Mouse (Mus musculus) urinary bladder, postnatal 4 days (tissue): ENCODE data around the gene Ugt1a9.

ENCODE experiments used
- DNase-seq, 2 experiments: peaks; one replicate each; pipeline ENCODE4 v3.0.0; 2021 to 2022; ENCODE audit warnings: low spot score in 2 of 2

Ugt1a9 gene

DNA sequence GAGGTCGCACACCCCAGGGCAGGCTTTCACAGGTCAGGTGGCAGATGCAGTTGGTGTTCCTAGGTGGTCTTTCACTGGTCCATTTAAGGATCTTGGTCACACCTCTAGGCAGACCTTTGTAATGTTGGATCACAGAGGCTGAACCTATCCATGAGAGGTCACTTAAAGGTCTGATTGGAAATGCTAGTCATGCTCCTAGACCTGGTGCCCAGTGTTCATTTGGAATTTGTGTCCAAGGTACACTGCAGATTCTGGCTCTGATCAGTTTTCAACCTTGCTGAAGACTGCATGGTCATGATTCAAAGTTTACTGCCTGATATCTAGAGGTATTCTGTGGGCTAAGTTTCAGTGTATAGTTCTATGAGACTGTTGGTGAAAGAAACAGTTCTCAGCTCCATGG, 109.1 kb downstream of the Ugt1a9 start:
- DNase-seq = no peak

DNA sequence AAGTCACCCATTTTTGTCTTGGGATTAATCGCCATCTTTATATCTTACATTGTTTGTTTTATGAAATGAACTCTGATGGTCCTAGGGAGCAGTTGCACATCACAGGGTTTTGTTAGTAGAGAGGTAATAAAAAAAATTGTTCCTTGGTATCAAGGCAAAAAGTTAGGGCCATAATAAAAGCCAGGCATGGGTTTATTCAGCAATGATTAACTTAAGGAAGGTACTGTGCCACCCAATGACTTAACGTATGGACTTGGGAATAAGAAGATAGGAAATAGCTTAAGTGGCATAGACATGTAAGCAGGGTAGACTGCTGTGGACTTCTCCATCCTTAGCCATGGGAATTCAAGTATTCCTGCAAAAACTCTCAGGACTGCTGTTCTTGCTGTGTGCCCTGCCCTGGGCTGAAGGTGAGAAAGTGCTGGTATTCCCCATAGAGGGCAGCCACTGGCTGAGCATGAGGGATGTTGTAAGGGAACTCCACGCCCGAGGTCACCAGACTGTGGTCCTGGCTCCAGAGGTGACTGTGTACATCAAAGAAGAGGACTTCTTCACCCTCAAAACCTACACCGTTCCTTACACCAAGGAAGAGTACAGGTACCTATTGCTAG, 115.8 kb downstream of the Ugt1a9 start:
- no peak for DNase-seq

- no peak for DNase-seq
Observed at GRCm38 (mm10) chr1:88192136-88192535, 121.5 kb downstream of the Ugt1a9 start.

DNA sequence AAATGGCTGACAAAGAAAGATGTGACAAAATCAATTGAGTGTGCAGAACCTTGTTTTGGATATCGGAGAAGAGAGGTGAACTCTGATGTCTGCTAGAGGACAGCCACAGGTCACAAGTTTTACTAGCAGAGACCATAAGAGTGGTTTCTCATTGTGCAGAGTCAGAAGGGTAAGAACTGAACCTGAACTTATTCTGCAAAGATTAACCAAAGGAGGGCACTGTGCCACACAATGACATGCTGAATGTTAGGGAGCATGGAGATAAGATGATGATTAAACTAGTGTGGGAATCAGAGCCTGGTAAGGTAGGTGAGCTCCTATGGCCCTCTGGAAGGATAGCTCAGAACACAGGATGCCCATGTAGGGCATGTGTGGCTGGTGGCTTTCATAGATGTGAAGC, 125.1 kb downstream of the Ugt1a9 start:
- DNase-seq = no peak

DNA sequence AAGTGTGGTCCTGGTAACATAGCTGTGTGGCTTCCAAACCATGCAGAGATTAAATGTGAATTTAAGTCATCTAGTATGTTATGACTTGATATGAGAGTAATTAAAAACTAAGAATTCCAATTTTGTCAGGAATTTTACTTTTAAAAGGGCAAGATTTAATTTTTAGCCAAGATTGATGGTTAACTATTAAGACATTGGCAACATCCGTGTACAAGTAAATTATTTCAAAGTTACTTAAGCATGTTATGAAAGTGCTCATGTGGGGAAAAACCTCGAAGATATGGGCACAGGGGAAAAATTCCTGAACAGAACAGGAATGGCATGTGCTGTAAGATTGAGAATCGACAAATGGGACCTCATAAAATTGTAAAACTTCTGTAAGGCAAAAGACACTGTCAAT, 126.8 kb downstream of the Ugt1a9 start:
- no peak for DNase-seq

DNA sequence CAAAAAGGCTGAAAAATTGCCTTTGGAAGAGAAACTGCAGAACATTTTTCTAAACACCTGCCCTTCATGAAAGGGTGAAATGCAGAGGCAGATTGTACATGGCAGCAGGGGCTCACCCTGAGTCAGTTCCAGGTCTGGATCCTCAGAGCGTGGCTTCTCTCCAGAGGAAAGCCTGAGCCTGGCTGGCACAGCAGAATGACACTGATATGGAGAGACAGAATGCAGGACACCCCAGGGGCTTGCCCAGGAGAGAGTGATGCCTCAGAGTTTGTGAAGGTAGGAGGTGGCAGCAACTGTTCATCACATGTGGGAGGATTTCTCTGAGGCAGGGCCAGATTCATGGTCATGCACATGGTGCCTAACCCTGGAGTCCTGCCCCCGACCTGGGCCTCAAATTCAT, 129.4 kb downstream of the Ugt1a9 start:
- DNase-seq = no peak

- no peak for DNase-seq
Observed at GRCm38 (mm10) chr1:88200456-88200855, 129.9 kb downstream of the Ugt1a9 start, which contains the start of gene Ugt1a2. TSS of gene Ugt1a2 (plus strand) at chr1:88200601.

DNA sequence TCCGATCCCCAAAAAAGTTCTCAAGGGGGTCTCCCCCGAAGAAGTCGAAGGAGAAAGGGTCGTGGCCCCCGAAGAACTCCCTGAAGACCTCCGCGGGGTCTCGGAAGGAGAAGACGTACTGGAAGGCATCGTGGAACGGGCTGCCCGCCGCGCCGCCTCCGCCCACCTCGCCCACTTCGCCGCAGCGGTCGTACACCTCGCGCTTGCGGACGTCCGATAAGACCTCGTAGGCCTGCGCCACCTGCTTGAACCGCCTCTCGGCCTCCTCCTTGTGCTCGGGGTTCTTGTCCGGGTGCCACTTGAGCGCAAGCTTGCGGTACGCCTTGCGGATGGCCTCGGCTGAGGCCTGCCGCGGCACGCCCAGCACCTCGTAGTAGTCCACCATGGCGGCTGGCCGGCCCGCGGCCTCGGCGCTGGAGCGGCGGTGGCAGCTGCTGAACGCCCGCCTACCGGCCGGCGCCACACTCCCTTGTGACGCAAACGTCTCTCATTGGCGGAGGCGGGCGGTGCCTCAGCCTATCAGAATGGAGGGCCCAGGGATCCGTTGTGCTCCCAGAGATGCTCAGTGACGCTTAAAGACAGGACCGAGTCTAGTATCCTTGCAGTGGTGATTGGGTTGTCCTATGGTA, 134.8 kb downstream of the Ugt1a9 start, which contains the start of gene Dnajb3:
Gene Dnajb3 (minus strand): TSS at position 489 of the 629 bp plus-strand sequence.
- peak; percentile 71 for DNase-seq

DNA sequence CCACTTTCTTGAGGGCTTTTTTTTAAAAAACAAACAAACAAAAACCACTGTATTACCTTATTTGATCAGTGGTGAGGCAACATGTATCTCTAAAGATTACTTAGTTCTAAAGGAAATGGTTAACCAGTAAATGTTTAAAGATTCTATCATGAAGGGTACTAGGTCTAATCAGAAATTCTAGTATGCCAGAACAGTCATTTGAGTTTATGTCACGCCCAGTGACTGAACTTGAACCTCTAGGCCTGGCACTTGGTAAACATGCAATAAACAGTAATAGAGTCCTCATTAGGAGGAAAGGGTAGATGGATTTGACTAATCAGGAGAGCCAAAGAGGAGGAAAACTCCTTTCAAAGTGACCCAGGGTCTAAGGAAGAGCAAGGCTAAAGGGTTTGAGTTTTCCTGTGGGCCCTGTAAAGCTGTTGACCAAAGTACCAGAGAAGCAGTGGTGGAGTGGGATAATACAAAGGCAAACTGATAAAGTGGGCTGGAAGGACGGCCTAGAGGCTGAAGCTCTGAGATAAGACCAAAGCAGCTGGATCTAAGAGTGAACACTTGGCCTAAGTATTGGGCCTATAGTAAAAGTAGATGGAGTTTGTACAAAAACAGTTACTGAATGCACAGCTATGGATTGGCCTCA, 136.4 kb downstream of the Ugt1a9 start:
- peak in 1 of 2 experiments; percentile 28 for DNase-seq

GRCm38 (mm10) chr1:88211812-88212211, 141.2 kb downstream of the Ugt1a9 start, which contains the start of gene Ugt1a1:
TSS of gene Ugt1a1 (plus strand) at chr1:88211959.
- DNase-seq = peak; percentile 24 to 72

GRCm38 (mm10) chr1:88212341-88213045, 141.9 kb downstream of the Ugt1a9 start:
- DNase-seq = peak; percentile 23 to 80

- peak in 1 of 2 experiments; percentile 42 for DNase-seq
Observed at GRCm38 (mm10) chr1:88213061-88213460, 142.5 kb downstream of the Ugt1a9 start.

GRCm38 (mm10) chr1:88213766-88214461, 143.3 kb downstream of the Ugt1a9 start:
- peak; percentile 41 to 75 for DNase-seq

DNA sequence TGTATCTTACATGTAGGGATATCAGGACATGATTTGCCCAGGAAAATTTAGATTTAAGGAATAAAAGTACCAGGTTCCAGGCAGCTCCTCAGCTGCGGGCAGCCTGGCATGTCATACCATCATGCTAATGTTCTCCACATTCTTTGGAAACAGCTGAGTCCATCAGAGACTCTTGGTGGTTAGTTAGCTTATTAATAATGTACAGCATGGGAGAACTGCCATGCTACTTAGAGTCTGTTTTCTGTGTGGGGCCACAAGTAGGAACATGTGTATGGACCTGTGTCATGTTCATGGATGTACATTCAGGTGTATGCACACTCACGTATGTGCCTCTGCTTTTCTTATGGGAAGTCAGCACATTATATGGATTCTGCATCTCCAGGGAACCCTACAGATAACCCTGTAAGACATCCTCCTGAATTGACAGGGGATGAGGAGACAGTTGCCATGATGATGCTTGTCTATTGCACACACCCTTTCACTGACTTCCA, 143.9 kb downstream of the Ugt1a9 start:
- DNase-seq = no peak

DNA sequence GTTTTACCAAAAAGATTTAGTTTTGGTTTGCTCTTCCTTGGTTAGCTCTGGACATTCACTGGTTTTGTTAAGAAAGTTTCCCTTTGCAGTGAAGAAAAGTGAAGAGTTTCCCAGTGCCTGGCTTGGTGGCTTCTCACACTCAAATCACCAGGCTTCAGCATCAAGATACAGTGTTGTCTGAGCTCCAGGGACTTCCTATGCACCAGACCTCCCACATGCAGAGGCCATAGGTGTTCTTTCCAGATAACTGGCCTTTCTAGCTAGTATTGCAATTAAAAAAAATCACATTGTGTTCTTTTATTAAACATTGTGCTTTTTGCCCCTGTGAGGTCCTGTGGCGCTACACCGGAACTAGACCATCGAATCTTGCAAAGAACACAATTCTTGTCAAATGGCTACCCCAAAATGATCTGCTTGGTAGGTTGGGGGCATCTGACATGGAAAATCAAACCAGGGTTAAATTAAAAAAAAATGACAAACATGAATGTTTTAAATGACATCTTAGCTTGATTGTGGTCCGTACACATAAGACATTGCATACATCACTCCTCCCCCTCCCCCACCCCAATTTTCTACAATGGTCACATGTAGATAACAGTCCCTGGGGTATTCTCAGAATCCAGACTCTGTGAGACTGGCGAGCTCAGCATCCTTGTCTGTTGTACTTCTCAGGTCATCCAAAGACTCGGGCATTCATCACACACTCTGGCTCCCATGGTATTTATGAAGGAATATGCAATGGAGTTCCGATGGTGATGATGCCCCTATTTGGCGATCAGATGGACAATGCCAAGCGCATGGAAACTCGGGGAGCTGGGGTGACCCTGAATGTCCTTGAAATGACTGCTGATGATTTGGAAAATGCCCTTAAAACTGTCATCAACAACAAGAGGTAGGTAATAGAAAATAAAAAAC, 145.1 kb downstream of the Ugt1a9 start:
- peak in 1 of 2 experiments; percentile 64 for DNase-seq

DNA sequence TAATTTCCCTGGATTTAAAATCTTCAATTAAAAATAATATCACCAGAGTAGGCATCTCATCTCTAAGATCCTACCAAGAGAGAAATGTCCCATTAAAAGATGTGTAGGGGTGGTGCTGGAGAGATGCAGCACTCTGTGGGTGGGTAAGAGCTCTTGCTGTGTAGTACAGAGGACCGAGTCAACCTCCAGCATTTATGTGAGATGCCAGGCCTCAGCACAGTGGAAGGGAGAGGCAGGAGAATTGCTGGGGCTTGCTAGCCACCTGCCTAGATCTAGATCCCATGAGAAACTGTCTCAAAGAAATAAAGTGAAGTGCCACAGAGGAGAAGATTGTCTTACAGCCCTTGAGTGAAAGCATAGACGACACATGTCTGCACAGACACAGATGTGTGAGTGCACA, 146.0 kb downstream of the Ugt1a9 start:
- peak in 1 of 2 experiments; percentile 62 for DNase-seq

GRCm38 (mm10) chr1:88217144-88217543, 146.5 kb downstream of the Ugt1a9 start:
- DNase-seq = peak in 1 of 2 experiments; percentile 78

GRCm38 (mm10) chr1:88217576-88217975, 147.0 kb downstream of the Ugt1a9 start:
- DNase-seq = peak in 1 of 2 experiments; percentile 59

GRCm38 (mm10) chr1:88218051-88218450, 147.5 kb downstream of the Ugt1a9 start:
- DNase-seq = peak; percentile 37 to 80

DNA sequence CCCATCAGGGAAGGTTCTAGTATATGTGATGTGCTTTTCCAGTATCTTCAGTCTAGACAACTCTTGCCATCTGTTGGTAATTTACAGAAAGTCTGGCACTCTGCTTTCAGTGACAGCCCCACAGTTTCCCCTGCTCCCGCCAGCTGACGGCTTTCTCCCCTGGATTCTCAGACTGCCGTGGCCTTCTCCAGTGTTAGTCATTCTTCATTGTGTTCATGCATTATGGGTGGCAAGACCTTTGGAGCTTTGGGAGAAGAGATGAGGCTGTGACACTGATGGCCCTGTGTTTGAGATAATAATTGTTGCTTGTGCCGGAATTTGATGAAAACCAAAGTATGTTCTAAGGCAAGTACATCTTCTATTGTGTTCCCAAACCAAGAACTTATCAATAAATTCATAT, 148.0 kb downstream of the Ugt1a9 start:
- DNase-seq = peak in 1 of 2 experiments; percentile 58
